Mouse (Mus musculus) left cerebral cortex, adult 11 months (tissue): ENCODE measurements around the gene Supt3.

Source experiments
- DNase-seq: peaks from one replicate; pipeline ENCODE4 v3.0.0; 2022; ENCODE audit warnings: low spot score

The Supt3 gene

GRCm38 (mm10) chr17:45128611-45129010 is 351.7 kb downstream of the Supt3 start:
- no peak for DNase-seq

DNA sequence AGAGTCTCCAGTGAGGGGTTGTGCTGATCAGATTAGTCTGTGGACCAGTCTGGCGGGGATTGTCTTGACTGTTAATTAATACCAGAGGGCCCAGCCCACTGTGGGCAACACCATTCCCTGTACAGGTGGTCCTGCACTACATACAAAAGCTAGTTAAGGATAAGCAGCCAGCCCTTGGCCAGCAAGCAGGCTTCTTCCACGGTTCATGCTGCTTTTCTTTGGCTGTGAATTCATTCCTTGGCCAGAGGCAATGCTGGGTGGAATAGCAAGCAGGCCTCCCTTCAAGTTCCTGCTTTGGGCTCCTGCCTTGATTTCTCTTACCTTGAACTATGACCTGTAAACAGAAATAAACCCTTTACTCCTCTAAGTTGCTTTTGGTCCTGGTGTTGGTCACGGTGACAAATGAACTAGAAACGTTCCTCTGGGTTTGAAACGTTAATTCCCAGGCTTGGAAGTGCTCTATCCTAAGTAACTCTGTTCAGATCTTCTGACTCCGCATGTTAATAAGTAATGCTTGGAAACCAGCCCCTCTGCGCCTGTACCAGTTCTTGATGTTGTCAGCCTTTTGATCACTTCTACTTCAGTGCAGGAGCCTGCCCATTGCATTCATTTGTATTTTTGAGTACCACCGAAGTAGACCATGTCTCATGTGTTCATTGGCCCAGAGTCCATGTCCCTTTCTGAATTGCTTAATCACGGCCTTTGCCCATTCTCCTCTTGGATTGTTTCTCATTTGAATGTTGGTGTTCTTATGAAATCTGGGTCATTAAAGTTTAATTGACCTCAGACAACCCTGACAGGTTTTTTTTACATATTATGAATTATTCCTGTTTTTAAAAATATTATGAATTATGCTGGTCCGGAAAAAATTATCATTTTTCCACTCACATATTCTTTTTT is 356.8 kb downstream of the Supt3 start:
- no peak for DNase-seq

- DNase-seq = no peak
Observed at GRCm38 (mm10) chr17:45136491-45136890, 359.5 kb downstream of the Supt3 start.

- no peak for DNase-seq
Observed at GRCm38 (mm10) chr17:45143043-45143442, 366.1 kb downstream of the Supt3 start.

- DNase-seq = no peak
Observed at GRCm38 (mm10) chr17:45144656-45145055, 367.7 kb downstream of the Supt3 start.

DNA sequence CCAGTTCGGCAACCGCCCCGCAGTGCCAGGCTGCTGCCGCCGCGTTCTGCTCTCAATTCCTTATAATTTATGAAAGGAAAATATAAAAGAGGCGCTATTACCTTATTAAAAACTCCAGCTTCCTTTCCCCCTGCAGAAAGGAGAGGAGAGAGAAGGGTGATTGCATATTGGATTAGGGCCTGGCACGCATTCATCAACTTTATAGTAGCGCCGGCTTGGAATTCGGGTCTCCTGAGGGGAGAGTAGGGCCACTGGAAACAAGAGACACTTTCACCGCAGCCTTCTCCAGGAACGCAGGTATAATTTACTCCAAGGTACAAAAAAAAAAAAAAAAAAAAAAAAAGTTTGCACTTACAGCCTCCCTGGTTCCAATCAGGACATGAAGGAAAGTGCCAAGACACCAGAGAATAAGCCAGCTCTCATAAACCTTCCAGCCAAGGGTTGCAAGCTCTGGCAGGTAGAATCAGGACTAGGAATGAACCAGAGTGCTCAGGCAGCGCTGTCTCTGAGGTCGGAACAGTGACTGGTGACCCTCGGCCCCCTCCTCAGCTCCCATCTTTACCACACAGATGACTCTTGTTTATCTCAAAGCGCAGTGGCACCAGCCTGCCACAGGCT is 374.5 kb downstream of the Supt3 start:
- DNase-seq = no peak

DNA sequence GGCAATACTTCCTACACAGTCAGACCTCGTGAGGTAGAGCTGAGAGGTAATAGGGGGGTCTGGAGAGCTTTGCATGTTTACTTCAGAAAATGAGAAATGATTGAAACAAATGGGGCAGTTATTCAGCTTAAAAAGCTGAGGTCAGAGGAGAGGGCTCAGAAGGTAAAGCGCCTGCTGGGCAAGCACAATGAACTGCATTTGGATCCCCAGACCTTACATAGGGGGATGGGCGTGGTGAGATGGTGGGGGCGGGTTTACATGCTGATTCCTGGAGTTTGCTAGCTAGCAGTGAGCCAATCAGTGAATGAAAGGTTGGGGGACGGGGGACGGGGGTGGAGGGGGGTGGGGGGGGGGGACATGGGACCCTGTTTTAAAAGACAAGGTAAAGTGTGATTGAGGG is 376.8 kb downstream of the Supt3 start:
- DNase-seq = no peak

- DNase-seq = no peak
Observed at GRCm38 (mm10) chr17:45158171-45158691, 381.3 kb downstream of the Supt3 start.

GRCm38 (mm10) chr17:45160651-45161050 is 383.7 kb downstream of the Supt3 start:
- DNase-seq = no peak

DNA sequence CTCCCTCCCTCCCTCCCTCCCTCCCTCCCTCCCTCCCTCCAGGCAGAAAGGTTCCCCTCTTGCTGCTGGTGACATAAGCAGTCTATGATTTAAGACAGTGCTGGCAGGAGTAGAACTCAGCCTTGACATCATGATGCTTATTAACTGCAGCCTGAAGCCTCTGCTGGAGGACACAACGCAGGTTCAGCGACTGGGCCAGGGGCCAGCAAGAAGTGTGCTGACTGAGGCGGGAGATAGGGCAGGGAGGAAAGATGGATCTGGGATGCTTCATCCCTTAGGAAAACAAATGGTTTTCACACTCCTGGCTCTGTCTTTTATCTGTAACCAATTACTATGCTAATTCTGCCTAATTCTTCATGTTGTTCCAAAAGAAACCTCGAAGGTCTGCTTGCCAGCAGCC is 388.8 kb downstream of the Supt3 start:
- DNase-seq = no peak
